Mouse (Mus musculus): ENCODE results near the gene Arsa. TPM values are rescaled to one million over a fixed set of nuclear protein-coding genes. Genes with fewer than 3 reads are reported as not detected.

Gene Arsa
- total RNA-seq, 4 experiments from 2014 or later = 30.9 to 38.1 (median 33.3) TPM

Other genes starting within 250 kb of the Arsa start
- 100 to 1,000 TPM; 317 to 349 (median 325) TPM for gene Sbf1, start 162.1 kb downstream of the Arsa start, total RNA-seq (2022)
- gene Adm2, start 154.7 kb downstream of the Arsa start, total RNA-seq (2022) = not detected
- not detected for gene Miox, start 143.0 kb downstream of the Arsa start, total RNA-seq (2022)
- 10 to 100 TPM; 17.7 to 25.3 (median 21.2) TPM for gene Lmf2, start 121.8 kb downstream of the Arsa start, total RNA-seq (2022)
- 100 to 1,000 TPM in 2 of 4 experiments, 10 to 100 TPM in 2; 92.2 to 107 (median 97.7) TPM for gene Ncaph2, start 121.7 kb downstream of the Arsa start, total RNA-seq (2022)
- gene Sco2, start 103.6 kb downstream of the Arsa start, total RNA-seq (2022) = 10 to 100 TPM; 29.5 to 34.5 (median 33.1) TPM
- gene Tymp, start 100.4 kb downstream of the Arsa start, total RNA-seq (2022) = 1 to 10 TPM in 3 of 4 experiments, under 1 TPM in 1; 0.76 to 1.6 (median 1.2) TPM
- gene Odf3b, start 98.1 kb downstream of the Arsa start, total RNA-seq (2022) = 1 to 10 TPM; 3.2 to 6.7 (median 3.9) TPM
- gene Klhdc7b, start 92.5 kb downstream of the Arsa start, total RNA-seq (2022) = 1 to 10 TPM in 1 of 4 experiments, under 1 TPM in 3; 0.31 to 1.7 (median 0.48) TPM
- not detected for gene Syce3, start 66.9 kb downstream of the Arsa start, total RNA-seq (2022)
- gene Cpt1b, start 51.6 kb downstream of the Arsa start, total RNA-seq (2022) = 1 to 10 TPM; 1.5 to 3.7 (median 2.8) TPM
- 1 to 10 TPM; 2.6 to 3.4 (median 3.2) TPM for gene C730034F03Rik, start 47.8 kb downstream of the Arsa start, total RNA-seq (2022)
- not detected for gene Gm44502, start 47.7 kb downstream of the Arsa start, total RNA-seq (2022)
- 10 to 100 TPM; 42.9 to 50.3 (median 46.2) TPM for gene Chkb, start 47.5 kb downstream of the Arsa start, total RNA-seq (2022)
- 100 to 1,000 TPM; 249 to 297 (median 274) TPM for gene Mapk8ip2, start 23.5 kb downstream of the Arsa start, total RNA-seq (2022)
- gene Shank3, start 22.2 kb upstream of the Arsa start, total RNA-seq (2022) = 100 to 1,000 TPM; 208 to 231 (median 223) TPM
- 1 to 10 TPM in 3 of 4 experiments, under 1 TPM in 1; 0.95 to 2.1 (median 1.4) TPM for gene Acr, start 90.9 kb upstream of the Arsa start, total RNA-seq (2022)
- 10 to 100 TPM; 27.2 to 41.2 (median 32.7) TPM for gene Rabl2, start 114.5 kb upstream of the Arsa start, total RNA-seq (2022)

Measured in layer of hippocampus, adult 8-10 months (tissue).